Mouse (Mus musculus) heart, embryonic 12.5 days (tissue): ENCODE results near the gene Shisa4. TPM values are rescaled to one million over a fixed set of nuclear protein-coding genes. Genes with fewer than 3 reads are reported as not detected.

Experiments used
- ATAC-seq: fragments of 200-750 bp; cut with Nextera tagmentation; 2 replicates; pipeline ENCODE4 v1.8.0; 2017; ENCODE audit warnings: moderate TSS enrichment, moderate library complexity; ENCODE audit not compliant: insufficient number of reproducible peaks, low FRiP score
- H3K27ac ChIP-seq: fragments of 300-500 bp; sonication (generic); 2 replicates; pipeline ENCODE4 v1.5.1; 2016; ENCODE audit warnings: mild to moderate bottlenecking, moderate library complexity; ENCODE audit not compliant: poor library complexity, severe bottlenecking
- H3K27me3 ChIP-seq: fragments of 300-500 bp; sonication (generic); replicated peaks from 2 replicates; pipeline ENCODE4 v1.6.1; 2016; ENCODE audit warnings: mild to moderate bottlenecking, moderate library complexity
- H3K36me3 ChIP-seq: fragments of 300-500 bp; sonication (generic); 2 replicates; pipeline ENCODE4 v1.6.1; 2016; ENCODE audit warnings: mild to moderate bottlenecking, moderate library complexity
- H3K4me1 ChIP-seq: fragments of 300-500 bp; sonication (generic); replicated peaks from 2 replicates; pipeline ENCODE4 v1.6.1; 2016; ENCODE audit warnings: mild to moderate bottlenecking
- H3K4me2 ChIP-seq: fragments of 300-500 bp; sonication (generic); 2 replicates; pipeline ENCODE4 v1.6.1; 2016; ENCODE audit warnings: mild to moderate bottlenecking, moderate library complexity
- H3K4me3 ChIP-seq: fragments of 300-500 bp; sonication (generic); 2 replicates; pipeline ENCODE4 v1.5.1; 2016; ENCODE audit warnings: mild to moderate bottlenecking
- H3K9ac ChIP-seq: fragments of 300-500 bp; sonication (generic); 2 replicates; pipeline ENCODE4 v1.6.1; 2016; ENCODE audit warnings: mild to moderate bottlenecking, moderate library complexity
- H3K9me3 ChIP-seq: fragments of 300-500 bp; sonication (generic); replicated peaks from 2 replicates; pipeline ENCODE4 v1.6.1; 2016; ENCODE audit warnings: mild to moderate bottlenecking, moderate library complexity
- WGBS: fragments of 180-500 bp; shearing (Covaris S2); methylation state at CpG from one replicate; pipeline ENCODE4 v1.1.7; 2016; 5-methylcytosine and 5-hydroxymethylcytosine counted together
- polyA plus RNA-seq: library from polyadenylated mRNA; unstranded; fragments of >200 nt; fragmentation: Nextera tagmentation; extraction: Ambion mirVana; gene quantifications from 2 replicates; pipeline ENCODE4 v1.2.1, GENCODE M21; 2016

Shisa4 gene
- polyA plus RNA-seq, 1 experiment from 2014 or later, result 33.3 TPM

DNA sequence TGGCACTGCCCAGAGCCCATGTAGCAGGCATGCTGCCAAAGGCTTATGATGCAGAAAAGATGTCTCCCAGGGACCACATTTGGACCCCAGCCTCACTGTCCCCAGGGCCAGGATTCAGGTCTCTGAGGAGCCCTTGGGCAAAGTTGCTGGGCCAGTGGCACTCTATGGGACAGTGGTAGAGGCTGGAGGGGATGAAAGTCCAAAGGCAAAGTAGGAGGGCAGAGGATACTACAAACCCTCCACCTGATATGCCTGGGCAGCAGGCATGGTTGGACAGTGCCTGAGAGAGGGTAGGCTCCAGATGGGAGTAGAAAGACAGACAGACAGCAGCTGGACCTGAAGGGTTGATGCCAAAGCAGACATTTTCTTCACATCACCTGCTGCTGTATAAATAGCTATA is 8.7 kb downstream of the Shisa4 start:
- ATAC-seq, result no peak

DNA sequence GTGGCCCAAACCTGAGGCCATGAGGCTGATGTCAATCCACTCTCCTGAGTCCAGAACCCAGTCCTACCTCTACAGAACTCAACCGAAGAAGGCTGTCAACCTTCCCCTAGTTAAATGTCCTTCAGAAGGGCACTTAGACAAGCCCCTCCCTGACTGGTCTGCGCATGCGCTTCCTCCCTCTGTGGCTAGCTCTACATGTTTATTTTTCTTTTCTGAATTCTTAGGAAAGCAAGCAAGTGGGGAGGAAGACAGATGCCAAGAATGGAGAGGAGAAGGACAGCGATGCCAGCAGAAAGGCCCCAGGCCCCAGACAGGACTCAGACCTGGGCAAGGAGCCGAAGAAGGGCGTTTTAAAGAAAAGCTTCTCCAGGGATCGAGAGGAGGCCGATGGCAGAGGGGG is 11.6 kb downstream of the Shisa4 start:
- no peak overlapping the region for H3K27ac ChIP-seq
- H3K27me3 ChIP-seq, result 0 out of 2 replicates have a peak, but pooled peaks cover 3% of the 10 kb centered on the region
- H3K9me3 ChIP-seq, result peaks cover 8% of the 10 kb centered on the region; the same call in 1 of the 2 replicates
- no peak overlapping the region for H3K4me3 ChIP-seq
- H3K36me3 ChIP-seq, result no peaks in the 10 kb centered on the region
- no peak overlapping the region for H3K9ac ChIP-seq
- no peak for ATAC-seq
- H3K4me1 ChIP-seq, result peaks cover 20% of the 10 kb centered on the region
- WGBS, result 64% methylated on average over 8 of the region's 8 CpGs
- H3K4me2 ChIP-seq, result no peak overlapping the region

More for the DNA sequence above, 8.7 kb downstream of the Shisa4 start:
- no peaks in the 10 kb centered on the region for H3K36me3 ChIP-seq
- no peak overlapping the region for H3K4me2 ChIP-seq
- H3K27me3 ChIP-seq, result peaks cover 14% of the 10 kb centered on the region
- peaks cover 8% of the 10 kb centered on the region; the same call in 1 of the 2 replicates for H3K9me3 ChIP-seq
- no peak overlapping the region for H3K9ac ChIP-seq
- no peak overlapping the region for H3K27ac ChIP-seq
- H3K4me3 ChIP-seq, result no peak overlapping the region
- peaks cover 21% of the 10 kb centered on the region for H3K4me1 ChIP-seq

DNA sequence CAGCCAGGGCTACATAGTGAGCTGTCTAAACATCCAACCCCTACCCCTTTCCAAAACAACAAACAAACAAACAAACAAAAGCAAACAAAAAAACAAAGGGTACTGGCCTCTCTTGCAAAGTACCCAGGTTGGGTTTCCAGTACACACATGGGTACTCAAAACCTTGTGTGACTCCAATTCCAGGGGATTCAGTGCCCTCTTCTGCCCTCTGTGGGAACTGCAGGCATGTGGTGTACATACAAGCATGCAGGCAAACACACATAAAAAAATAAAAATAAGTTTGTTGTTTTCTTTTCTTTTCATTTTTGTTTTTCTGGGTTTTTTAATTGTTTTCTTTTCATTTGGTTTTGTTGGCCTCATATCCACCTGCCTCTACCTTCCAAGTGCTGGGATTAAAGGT is 12.9 kb downstream of the Shisa4 start:
- Histone ChIP-seq H3K4me2 (no peak overlapping the region), H3K27ac (no peak overlapping the region), H3K4me3 (no peak overlapping the region), H3K4me1 (peaks cover 25% of the 10 kb centered on the region), H3K36me3 (no peaks in the 10 kb centered on the region), H3K27me3 (0 out of 2 replicates have a peak, but pooled peaks cover 3% of the 10 kb centered on the region), H3K9me3 (peaks cover 8% of the 10 kb centered on the region; the same call in 1 of the 2 replicates), H3K9ac (no peak overlapping the region)
- no peak for ATAC-seq

DNA sequence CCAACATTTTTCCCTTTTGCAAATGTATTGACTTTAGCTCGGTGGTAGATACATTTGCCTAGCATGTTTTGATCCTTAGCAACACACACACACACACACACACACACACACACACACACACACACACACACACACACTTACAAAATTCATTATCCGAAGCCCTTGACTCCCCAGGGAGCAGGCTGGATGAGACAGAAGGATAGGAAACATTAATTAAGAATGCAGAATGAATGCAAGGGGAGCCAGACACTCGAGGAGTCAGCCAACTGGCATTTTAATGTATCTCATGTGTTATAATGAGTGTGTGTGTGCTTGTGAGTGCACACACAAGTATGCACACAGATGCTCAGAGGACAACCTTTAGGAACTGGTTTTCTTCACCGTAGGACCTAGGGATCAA is 13.5 kb downstream of the Shisa4 start:
- no peak overlapping the region for H3K9ac ChIP-seq
- ATAC-seq, result no peak
- H3K36me3 ChIP-seq, result no peaks in the 10 kb centered on the region
- H3K9me3 ChIP-seq, result peaks cover 8% of the 10 kb centered on the region; the same call in 1 of the 2 replicates
- no peak overlapping the region for H3K4me3 ChIP-seq
- WGBS, result 80% methylated on average over 4 of the region's 4 CpGs
- no peak overlapping the region for H3K4me2 ChIP-seq
- H3K27me3 ChIP-seq, result 0 out of 2 replicates have a peak, but pooled peaks cover 3% of the 10 kb centered on the region
- no peak overlapping the region for H3K27ac ChIP-seq
- peaks cover 20% of the 10 kb centered on the region for H3K4me1 ChIP-seq

DNA sequence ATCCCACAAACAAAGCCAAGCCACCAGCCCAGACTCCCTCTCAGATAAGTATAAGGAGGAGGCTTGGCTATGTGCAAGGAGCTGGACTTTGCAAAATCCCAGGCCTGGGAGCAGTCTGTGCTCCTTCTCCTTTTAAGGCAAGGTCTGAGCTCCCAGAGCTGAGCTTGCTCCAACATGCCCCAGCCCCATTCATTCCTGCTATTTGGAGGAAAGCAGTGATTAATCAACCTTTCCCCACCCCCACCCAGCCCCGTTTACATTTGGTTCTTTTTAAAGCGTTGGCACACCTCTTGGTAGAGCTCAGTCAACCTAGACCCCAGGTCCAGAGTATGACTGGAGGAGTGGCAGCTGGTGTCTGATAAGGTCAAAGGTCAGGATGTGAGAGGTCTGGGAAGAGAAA is 16.0 kb downstream of the Shisa4 start:
- Histone ChIP-seq H3K36me3 (no peaks in the 10 kb centered on the region), H3K4me3 (no peak overlapping the region), H3K9ac (no peak overlapping the region), H3K4me2 (no peak overlapping the region), H3K27me3 (no peaks in the 10 kb centered on the region), H3K9me3 (peaks cover 8% of the 10 kb centered on the region; the same call in 1 of the 2 replicates), H3K27ac (no peak overlapping the region), H3K4me1 (peaks cover 20% of the 10 kb centered on the region)
- ATAC-seq, result peak; percentile 57
- WGBS, result 24% methylated on average over 2 of the region's 2 CpGs

DNA sequence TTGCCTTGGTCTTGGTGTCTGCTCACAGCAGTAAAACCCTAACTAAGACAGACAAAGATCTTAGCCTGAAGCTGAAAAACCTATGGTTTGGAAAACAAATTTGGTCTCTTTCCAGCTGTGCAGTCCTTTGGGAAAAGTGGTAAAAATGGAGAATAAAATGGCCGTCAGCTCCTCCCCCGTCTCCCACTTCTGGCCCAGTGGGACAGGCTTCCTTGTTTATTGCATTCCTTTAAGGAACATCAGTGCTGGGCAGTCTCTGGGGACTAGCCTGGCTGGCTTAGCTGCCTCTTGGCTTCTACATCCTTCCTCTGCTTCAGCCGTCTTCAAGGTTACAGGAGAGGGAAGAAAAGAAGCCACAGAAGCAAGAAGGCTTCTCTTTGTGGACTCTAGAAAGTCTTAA is 23.1 kb downstream of the Shisa4 start:
- Histone ChIP-seq H3K9ac (no peak overlapping the region), H3K27ac (no peak overlapping the region), H3K36me3 (no peaks in the 10 kb centered on the region), H3K27me3 (no peaks in the 10 kb centered on the region), H3K4me3 (no peak overlapping the region), H3K9me3 (no peaks in the 10 kb centered on the region), H3K4me1 (peaks cover 14% of the 10 kb centered on the region; the same call in 1 of the 2 replicates), H3K4me2 (no peak overlapping the region)
- ATAC-seq, result no peak
- 74% methylated on average over 3 of the region's 3 CpGs for WGBS

DNA sequence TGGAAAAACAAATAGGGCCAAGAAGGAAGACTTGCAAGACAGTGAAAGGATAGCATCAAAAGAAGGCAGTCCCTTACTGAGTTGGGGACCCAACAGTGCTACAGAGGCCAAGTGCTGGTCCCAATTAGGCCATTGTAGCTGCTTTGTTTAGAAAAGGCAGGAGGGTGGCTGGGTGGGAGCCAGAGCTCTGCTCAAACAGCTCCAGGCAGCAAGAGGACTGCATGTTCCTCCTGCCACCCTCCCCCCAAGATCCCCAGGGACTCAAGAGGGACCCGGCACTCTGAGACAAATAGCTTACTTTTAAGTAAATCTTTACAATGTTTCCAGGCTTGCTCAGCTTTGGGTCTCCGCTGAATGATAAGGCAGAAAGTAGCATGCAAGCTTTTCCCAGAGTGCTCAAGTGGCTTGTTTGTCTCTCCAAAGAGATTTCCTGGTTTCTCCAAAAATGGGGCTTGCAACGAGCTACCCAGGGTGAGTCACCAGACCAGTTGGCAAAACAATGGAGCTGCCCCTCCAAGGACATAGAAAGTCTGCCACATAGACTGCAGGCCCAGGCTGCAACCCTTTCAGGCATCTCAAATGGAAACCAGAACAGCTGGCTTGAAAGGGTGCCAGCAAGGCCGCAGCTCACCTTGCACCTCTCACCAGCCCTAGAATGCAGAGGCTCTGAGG is 27.4 kb downstream of the Shisa4 start:
- Histone ChIP-seq H3K9me3 (no peaks in the 10 kb centered on the region), H3K9ac (no peak overlapping the region), H3K27me3 (no peaks in the 10 kb centered on the region), H3K4me2 (no peak overlapping the region), H3K4me1 (peaks cover 21% of the 10 kb centered on the region; the same call in 1 of the 2 replicates), H3K36me3 (no peaks in the 10 kb centered on the region), H3K27ac (0 out of 2 replicates have a peak overlapping the region, but pooled peaks have one; percentile 25), H3K4me3 (no peak overlapping the region)
- WGBS, result 34% methylated on average over 4 of the region's 4 CpGs
- no peak for ATAC-seq

DNA sequence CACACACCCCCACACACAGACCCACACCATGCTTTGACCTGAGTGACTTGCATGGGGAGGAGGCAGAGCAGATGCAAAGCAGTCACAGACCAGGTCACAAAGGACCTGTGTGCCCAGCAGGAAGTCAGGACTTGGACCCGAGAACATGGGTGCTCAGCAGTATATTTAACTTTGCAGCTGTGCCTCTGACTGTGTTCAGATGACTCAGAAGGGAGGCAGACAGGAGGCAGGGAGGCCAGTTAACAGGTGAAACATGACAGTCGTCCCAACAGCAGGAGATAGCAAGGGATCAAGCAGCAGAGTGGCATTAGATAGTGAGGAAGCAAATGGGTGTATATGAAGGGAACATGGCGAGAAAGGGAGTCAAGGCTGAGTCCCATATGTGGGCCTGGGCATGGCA is 28.1 kb downstream of the Shisa4 start:
- 58% methylated on average over 3 of the region's 3 CpGs for WGBS
- Histone ChIP-seq H3K27me3 (no peaks in the 10 kb centered on the region), H3K9ac (no peak overlapping the region), H3K4me1 (peaks cover 21% of the 10 kb centered on the region; the same call in 1 of the 2 replicates), H3K4me2 (no peak overlapping the region), H3K36me3 (no peaks in the 10 kb centered on the region), H3K4me3 (no peak overlapping the region), H3K27ac (no peak overlapping the region), H3K9me3 (no peaks in the 10 kb centered on the region)
- ATAC-seq, result no peak

DNA sequence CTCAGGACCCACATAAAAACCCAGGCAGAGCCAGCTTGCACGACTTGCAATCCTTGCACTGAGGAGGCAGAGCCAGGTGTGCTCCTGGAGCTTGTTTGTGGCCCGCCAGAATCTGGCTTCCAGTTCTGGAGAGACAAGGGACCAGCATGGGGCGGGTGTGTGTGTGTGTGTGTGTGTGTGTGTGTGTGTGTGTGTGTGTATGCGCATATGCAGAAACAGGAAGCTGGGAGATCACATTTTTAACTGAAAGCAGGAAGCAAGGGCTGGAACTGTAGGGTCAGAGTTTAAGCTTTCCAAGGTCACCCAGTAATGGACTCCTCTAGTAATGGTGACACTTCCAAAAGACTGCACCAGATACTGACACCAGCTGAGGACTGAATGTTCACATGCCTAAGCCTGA is 31.0 kb downstream of the Shisa4 start:
- no peak overlapping the region for H3K9ac ChIP-seq
- no peaks in the 10 kb centered on the region for H3K36me3 ChIP-seq
- no peak overlapping the region for H3K4me3 ChIP-seq
- WGBS, result 62% methylated on average over 4 of the region's 4 CpGs
- no peak for ATAC-seq
- no peak overlapping the region for H3K4me2 ChIP-seq
- H3K4me1 ChIP-seq, result peaks cover 21% of the 10 kb centered on the region; the same call in 1 of the 2 replicates
- no peaks in the 10 kb centered on the region for H3K27me3 ChIP-seq
- no peaks in the 10 kb centered on the region for H3K9me3 ChIP-seq
- no peak overlapping the region for H3K27ac ChIP-seq

DNA sequence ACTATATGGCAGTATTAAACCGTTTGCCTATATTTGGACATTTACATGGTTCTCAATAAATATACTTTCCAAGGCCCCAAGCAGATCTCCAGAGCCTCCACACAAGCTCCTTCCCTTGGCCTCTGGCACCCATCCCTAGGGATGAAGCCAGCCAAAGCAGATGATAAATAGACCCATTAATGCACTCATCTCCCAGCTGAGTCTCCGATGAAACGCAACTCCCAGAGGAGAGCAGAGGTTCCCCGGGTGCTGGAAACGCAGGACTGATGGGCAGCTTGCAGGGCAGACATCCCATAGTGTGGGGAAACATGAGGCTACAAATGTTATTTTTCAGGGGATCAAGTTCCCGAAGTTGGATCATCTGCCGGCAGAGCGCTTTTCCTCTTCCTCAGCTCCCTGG is 33.1 kb downstream of the Shisa4 start:
- Histone ChIP-seq H3K27ac (no peak overlapping the region), H3K9ac (no peak overlapping the region), H3K4me1 (peaks cover 7% of the 10 kb centered on the region; the same call in 1 of the 2 replicates), H3K4me3 (no peak overlapping the region), H3K27me3 (no peaks in the 10 kb centered on the region), H3K4me2 (no peak overlapping the region), H3K36me3 (no peaks in the 10 kb centered on the region), H3K9me3 (no peaks in the 10 kb centered on the region)
- WGBS, result 81% methylated on average over 8 of the region's 8 CpGs
- ATAC-seq, result no peak

DNA sequence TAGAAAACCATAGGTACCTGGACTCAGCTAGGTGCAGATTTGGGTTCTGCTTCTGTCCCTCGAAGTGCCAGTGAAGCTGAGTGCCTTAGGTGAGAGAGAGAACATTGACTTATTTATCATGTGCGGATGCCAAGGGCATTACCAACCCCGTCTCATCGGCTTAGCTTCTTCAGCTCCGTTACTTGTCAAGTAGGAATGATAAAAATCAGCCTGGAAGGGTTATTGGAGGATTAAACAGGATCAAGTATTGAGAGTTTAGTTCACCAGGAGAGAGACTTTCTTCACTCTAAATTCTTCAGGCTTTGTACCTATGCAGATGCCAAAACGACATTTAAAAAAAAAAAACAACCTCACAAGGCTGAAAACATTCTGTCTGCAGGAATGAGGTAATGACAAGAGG is 44.5 kb downstream of the Shisa4 start:
- ATAC-seq, result no peak
- H3K36me3 ChIP-seq, result no peaks in the 10 kb centered on the region
- H3K4me2 ChIP-seq, result no peak overlapping the region
- H3K4me3 ChIP-seq, result no peak overlapping the region
- 0 out of 2 replicates have a peak, but pooled peaks cover 5% of the 10 kb centered on the region for H3K27me3 ChIP-seq
- 49% methylated on average over 6 of the region's 6 CpGs for WGBS
- H3K9ac ChIP-seq, result no peak overlapping the region
- peaks cover 27% of the 10 kb centered on the region for H3K4me1 ChIP-seq
- no peaks in the 10 kb centered on the region for H3K9me3 ChIP-seq
- no peak overlapping the region for H3K27ac ChIP-seq

DNA sequence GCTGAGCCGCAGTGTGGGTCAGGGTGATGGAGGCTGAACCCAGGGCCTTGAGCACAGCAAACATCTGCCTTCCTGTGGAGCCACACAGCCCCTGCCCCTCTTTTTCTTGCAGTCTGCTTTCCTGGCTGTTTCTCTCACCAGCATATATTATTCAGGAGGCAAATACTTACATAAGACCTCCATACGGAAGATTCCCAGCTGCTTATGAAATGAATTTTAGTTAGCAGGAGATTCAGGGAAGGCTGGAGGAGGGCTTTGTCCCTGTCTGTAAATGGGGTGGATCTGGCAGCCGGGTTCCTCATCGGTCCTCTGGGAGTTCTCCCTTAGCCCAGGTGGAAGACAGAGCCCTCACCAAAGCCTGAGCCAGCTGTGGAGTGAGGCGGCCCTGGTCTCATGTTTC is 46.7 kb downstream of the Shisa4 start:
- H3K27me3 ChIP-seq, result 0 out of 2 replicates have a peak, but pooled peaks cover 9% of the 10 kb centered on the region
- H3K27ac ChIP-seq, result no peak overlapping the region
- no peaks in the 10 kb centered on the region for H3K36me3 ChIP-seq
- WGBS, result 69% methylated on average over 5 of the region's 5 CpGs
- H3K9ac ChIP-seq, result no peak overlapping the region
- peaks cover 26% of the 10 kb centered on the region for H3K4me1 ChIP-seq
- no peak overlapping the region for H3K4me2 ChIP-seq
- no peak for ATAC-seq
- H3K9me3 ChIP-seq, result no peaks in the 10 kb centered on the region
- no peak overlapping the region for H3K4me3 ChIP-seq
